Mouse (Mus musculus) urinary bladder, adult 2 months (tissue): ENCODE data around the gene Wnt10a. TPM values are rescaled to one million over a fixed set of nuclear protein-coding genes. Genes with fewer than 3 reads are reported as not detected.

Experiments
- DNase-seq: peaks from one replicate; pipeline ENCODE4 v3.0.0; 2022; ENCODE audit warnings: low spot score
- polyA plus RNA-seq: library from polyadenylated mRNA; depleted of rRNA; stranded (reverse); fragments of >200 nt; gene quantifications from 2 replicates; pipeline ENCODE4 v1.2.3, GENCODE M21; 2012

Wnt10a gene
- polyA plus RNA-seq, 1 experiment = 0.94 TPM

- DNase-seq = no peak
Measured at GRCm38 (mm10) chr1:74784041-74784759, 7.1 kb upstream of the Wnt10a start.

- DNase-seq = no peak
Measured at GRCm38 (mm10) chr1:74787846-74788245, 3.5 kb upstream of the Wnt10a start.

GRCm38 (mm10) chr1:74788603-74789176, 2.6 kb upstream of the Wnt10a start:
- DNase-seq = no peak

- DNase-seq = no peak
Measured at GRCm38 (mm10) chr1:74790095-74790494, 1.2 kb upstream of the Wnt10a start.

GRCm38 (mm10) chr1:74792831-74793660, 1.7 kb downstream of the Wnt10a start:
- no peak for DNase-seq

- DNase-seq = no peak
Measured at GRCm38 (mm10) chr1:74794487-74795144, 3.3 kb downstream of the Wnt10a start.

GRCm38 (mm10) chr1:74795145-74795529, 3.8 kb downstream of the Wnt10a start:
- DNase-seq = no peak

- no peak for DNase-seq
Measured at GRCm38 (mm10) chr1:74797459-74797858, 6.1 kb downstream of the Wnt10a start.

- no peak for DNase-seq
Measured at GRCm38 (mm10) chr1:74800424-74800888, 9.1 kb downstream of the Wnt10a start.

- DNase-seq = no peak
Measured at GRCm38 (mm10) chr1:74801631-74802140, 10.4 kb downstream of the Wnt10a start.

GRCm38 (mm10) chr1:74802795-74803656, 11.7 kb downstream of the Wnt10a start:
- DNase-seq = peak; percentile 75

GRCm38 (mm10) chr1:74804211-74804870, 13.0 kb downstream of the Wnt10a start:
- no peak for DNase-seq

- DNase-seq = no peak
Measured at GRCm38 (mm10) chr1:74805340-74805835, 14.1 kb downstream of the Wnt10a start.

- DNase-seq = no peak
Measured at GRCm38 (mm10) chr1:74805843-74806242, 14.5 kb downstream of the Wnt10a start.

GRCm38 (mm10) chr1:74806360-74807311, 15.3 kb downstream of the Wnt10a start:
- DNase-seq = no peak

GRCm38 (mm10) chr1:74807551-74808071, 16.3 kb downstream of the Wnt10a start:
- DNase-seq = no peak

- DNase-seq = peak; percentile 80
Measured at GRCm38 (mm10) chr1:74808078-74808477, 16.8 kb downstream of the Wnt10a start.

- DNase-seq = no peak
Measured at GRCm38 (mm10) chr1:74809007-74809406, 17.7 kb downstream of the Wnt10a start.
